ENCODE assay signal across 15 mouse cellular contexts in the genomic region with DNA sequence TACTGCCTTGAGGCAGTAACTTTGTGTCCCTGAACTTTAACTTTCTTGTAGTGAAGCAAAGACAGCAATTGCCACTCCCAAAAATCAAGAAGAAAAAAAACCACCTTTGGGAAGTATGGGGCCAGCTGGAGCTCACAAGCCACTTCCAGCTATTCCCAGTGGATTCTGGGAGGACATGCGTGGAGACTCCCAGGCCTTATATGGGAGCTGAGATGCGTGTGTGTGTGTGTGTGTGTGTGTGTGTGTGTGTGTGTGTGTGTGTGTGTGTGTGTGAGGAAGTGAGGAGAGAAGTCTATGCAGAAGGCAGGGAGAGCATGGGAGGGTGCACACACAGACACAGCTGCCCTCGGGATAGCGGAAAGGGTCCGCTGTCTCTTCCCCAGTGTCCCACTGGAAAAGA.
DNase-seq lines count a peak whose midpoint lies in the region; TF ChIP-seq lines count a peak whose summit lies in the region.
"Had no signal": no experiment of that assay in that cellular context is flagged by ENCODE, and none has a peak within 500 bp of the region (broad histone marks: within the 10 kb centered on the region; RNA-seq: fewer than 3 reads in every experiment).

No protein-coding gene starts in this region.

- intact Hi-C loops in gastrocnemius, adult 2 months (cut with DNase I): no loop called here
- intact Hi-C loops in gastrocnemius, postnatal 36 days (cut with DNase I): no loop called here
- intact Hi-C loops in left cerebral cortex, adult 2 months (cut with DNase I): no loop called here
- intact Hi-C loops in left cerebral cortex, postnatal 10 days (cut with DNase I): no loop called here

- H3K4me3 ChIP-seq in gastrocnemius, adult 2 months: no peak overlapping the region
- H3K4me3 ChIP-seq in left cerebral cortex, adult 2 months: no peak overlapping the region
- H3K4me3 ChIP-seq: embryonic facial prominence, embryonic 15.5 days; forebrain, embryonic 12.5 days; hindbrain, embryonic 12.5 days; intestine, embryonic 15.5 days had no signal

- no peak for DNase-seq in gastrocnemius, adult 2 months
- DNase-seq in gastrocnemius, postnatal 36 days: no peak
- DNase-seq in left cerebral cortex, adult 2 months (ENCODE audit: extremely low spot score in 1 of 2, low spot score in 2 of 2): no peak
- no peak for DNase-seq in left cerebral cortex, postnatal 10 days (ENCODE audit: extremely low spot score in 1 of 2, low spot score in 2 of 2)
- peak; percentile 49 for DNase-seq in heart, postnatal 4 days
- DNase-seq in lung, postnatal 4 days: peak; percentile 19 to 48
- DNase-seq in spleen, postnatal 10 days (ENCODE audit: low spot score in 2 of 2): no peak
- no peak for DNase-seq in layer of hippocampus, postnatal 14 days (ENCODE audit: low spot score in 2 of 2)
- DNase-seq: adrenal gland, postnatal 10 days; cerebellum, adult 9-10 months had no signal

- H3K27ac ChIP-seq in gastrocnemius, adult 2 months: peak overlapping the region; percentile 79
- H3K27ac ChIP-seq in left cerebral cortex, adult 2 months: peak overlapping the region; percentile 54
- H3K27ac ChIP-seq: embryonic facial prominence, embryonic 15.5 days; forebrain, embryonic 12.5 days; hindbrain, embryonic 12.5 days; intestine, embryonic 15.5 days; liver, embryonic 14.5 days had no signal

- no peak for TF ChIP-seq CTCF in gastrocnemius, adult 2 months (IDR thresholded peaks at IDR 0.05)
- no peak for TF ChIP-seq CTCF in left cerebral cortex, adult 2 months (IDR thresholded peaks at IDR 0.05)

Comparison
In these comparisons a context has a peak if more than half of its experiments do, and no peak if none do; other contexts are left out.
1. DNase-seq: peak in heart, postnatal 4 days (single experiment) and lung, postnatal 4 days (2 of 2); none in gastrocnemius, adult 2 months (single experiment), gastrocnemius, postnatal 36 days (0 of 2), left cerebral cortex, adult 2 months (0 of 2), left cerebral cortex, postnatal 10 days (0 of 2), spleen, postnatal 10 days (0 of 2) and layer of hippocampus, postnatal 14 days (0 of 2).